Mouse (Mus musculus): ENCODE measurements around the gene Ptpn7.
"Not testable (repeated sequence)": the region's sequence is repeated elsewhere in the genome, so short reads cannot be mapped to it uniquely, and the experiment has no call there.

Ptpn7 gene

GRCm38 (mm10) chr1:135132473-135132872, at the start of gene Ptpn7:
Gene Ptpn7 (plus strand): TSS chr1:135132700.
- peak; percentile 79 for DNase-seq (ENCODE audit: low read depth, low spot score)

DNA sequence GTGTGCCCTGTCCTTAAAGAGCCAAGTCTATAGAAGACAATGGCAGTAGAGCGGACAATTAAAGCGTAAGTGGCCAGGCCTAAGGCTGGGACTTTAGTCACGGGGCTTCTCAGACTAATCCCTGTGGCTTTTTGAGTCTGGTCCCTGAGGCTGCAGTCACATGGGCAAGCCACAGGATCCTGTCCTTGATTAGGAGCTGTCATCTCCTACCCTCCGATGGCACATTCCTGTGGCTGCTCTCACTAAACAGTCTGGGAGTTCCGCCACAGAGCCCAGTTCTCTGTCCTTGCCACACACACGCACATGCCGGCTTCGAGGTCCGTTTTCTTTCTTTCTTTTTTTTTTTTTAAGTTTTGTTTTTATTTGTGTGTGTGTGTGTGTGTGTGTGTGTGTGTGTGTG, 49.0 kb upstream of the Ptpn7 start:
- peak; percentile 15 for DNase-seq (ENCODE audit: low read depth, low spot score)

DNA sequence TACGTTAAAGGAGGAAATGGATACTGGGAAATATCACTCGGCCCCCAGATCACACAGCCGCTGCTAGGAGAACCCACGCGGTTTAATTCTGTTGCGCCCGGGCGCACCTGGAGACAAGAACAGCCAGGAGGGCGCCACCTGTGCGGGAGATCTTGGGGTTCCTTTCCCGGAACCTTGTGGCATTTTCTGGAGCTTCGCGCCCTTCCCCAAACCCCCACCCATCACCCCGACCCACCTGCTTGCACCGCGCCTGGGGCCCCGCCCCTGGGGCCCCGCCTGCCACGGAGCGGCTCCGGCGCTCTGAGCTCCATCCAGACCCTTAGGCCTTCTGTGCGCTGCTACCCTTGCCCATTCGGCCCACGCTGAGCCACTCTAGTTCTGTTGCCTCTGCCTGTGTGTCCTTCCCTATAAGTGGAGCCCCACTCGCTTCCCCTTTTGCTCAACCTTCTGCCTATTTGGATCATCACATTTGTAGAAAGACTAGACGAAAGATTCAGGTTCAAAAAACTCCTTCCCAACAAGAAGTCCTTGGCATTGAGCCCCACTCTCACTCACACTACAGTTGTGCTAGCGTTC, 47.1 kb upstream of the Ptpn7 start:
- no peak for DNase-seq (ENCODE audit: low read depth, low spot score)

GRCm38 (mm10) chr1:135086015-135086414, 46.5 kb upstream of the Ptpn7 start:
- no peak for DNase-seq (ENCODE audit: low read depth, low spot score)

GRCm38 (mm10) chr1:135087414-135087813, 45.1 kb upstream of the Ptpn7 start:
- DNase-seq (ENCODE audit: low read depth, low spot score) = no peak

GRCm38 (mm10) chr1:135089626-135090025, 42.9 kb upstream of the Ptpn7 start:
- DNase-seq (ENCODE audit: low read depth, low spot score) = no peak

DNA sequence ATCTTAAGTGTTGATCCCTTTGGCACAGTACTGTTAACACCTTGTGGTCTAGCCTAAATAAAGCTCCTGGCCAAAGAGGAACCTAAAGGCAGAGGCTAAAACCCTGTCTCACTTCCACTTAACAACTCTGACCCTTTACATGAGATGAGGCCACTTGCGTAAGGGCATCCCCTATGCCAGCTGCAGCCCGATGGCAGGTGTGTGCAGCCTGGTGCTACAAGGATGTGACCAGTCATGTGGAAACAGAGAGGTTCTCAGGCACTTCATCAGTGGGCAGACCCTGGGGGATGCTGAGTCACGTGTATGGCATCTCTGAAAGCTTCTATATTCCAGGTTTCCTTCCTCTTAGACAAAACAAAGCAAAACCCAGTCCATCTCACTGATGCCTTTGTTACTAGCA, 41.6 kb upstream of the Ptpn7 start:
- DNase-seq (ENCODE audit: low read depth, low spot score) = no peak

- DNase-seq (ENCODE audit: low read depth, low spot score) = no peak
Observed at GRCm38 (mm10) chr1:135094723-135095122, 37.8 kb upstream of the Ptpn7 start.

- no peak for DNase-seq (ENCODE audit: low read depth, low spot score)
Observed at GRCm38 (mm10) chr1:135095189-135095588, 37.3 kb upstream of the Ptpn7 start.

GRCm38 (mm10) chr1:135096312-135096711, 36.2 kb upstream of the Ptpn7 start:
- no peak for DNase-seq (ENCODE audit: low read depth, low spot score)

DNA sequence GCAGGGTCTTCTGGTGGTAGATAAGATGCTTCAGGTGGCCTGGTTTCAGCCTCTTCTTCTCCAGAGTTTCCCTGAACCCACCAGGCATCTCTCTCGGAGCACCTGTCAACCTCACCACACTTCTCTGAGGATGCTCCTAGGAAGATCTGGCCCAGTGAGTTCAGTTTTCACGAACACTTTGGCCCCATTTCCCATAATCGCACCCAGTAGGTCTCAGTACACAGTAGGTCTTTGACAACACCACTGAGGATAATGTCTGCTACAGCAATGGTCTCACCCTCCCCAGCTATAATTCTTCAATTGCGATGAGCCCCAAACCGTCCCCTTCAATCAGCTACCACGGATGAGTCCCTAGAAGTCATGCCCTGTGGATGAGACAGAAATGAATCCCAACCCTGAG, 35.1 kb upstream of the Ptpn7 start:
- no peak for DNase-seq (ENCODE audit: low read depth, low spot score)

GRCm38 (mm10) chr1:135098441-135098840, 34.1 kb upstream of the Ptpn7 start:
- DNase-seq (ENCODE audit: low read depth, low spot score) = no peak

DNA sequence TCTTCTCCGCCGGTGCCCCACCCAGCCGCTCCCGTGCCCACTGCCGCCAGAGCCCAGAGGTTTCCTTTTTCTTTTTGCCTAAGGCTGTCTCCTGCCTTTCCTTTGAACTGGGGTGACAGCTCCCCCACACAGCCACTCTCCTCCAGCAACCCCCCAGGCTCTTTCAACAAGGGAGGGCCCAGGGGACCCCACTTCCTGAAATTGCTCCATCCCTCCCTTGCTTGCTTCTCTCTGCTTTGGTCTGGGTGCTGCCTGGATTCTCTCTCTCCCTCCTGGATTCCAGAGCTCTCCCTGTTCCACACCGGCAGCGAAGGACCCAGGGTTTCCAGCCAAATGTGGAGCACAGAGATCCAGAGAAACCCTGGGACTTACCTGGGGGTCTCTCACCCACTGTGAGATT, 32.1 kb upstream of the Ptpn7 start:
- DNase-seq (ENCODE audit: low read depth, low spot score) = no peak

GRCm38 (mm10) chr1:135105124-135105523, 27.4 kb upstream of the Ptpn7 start, which contains the start of gene Lgr6:
Gene Lgr6 (minus strand): TSS chr1:135105276.
- DNase-seq (ENCODE audit: low read depth, low spot score) = peak; percentile 88

GRCm38 (mm10) chr1:135105951-135106350, 26.5 kb upstream of the Ptpn7 start:
- peak; percentile 92 for DNase-seq (ENCODE audit: low read depth, low spot score)

DNA sequence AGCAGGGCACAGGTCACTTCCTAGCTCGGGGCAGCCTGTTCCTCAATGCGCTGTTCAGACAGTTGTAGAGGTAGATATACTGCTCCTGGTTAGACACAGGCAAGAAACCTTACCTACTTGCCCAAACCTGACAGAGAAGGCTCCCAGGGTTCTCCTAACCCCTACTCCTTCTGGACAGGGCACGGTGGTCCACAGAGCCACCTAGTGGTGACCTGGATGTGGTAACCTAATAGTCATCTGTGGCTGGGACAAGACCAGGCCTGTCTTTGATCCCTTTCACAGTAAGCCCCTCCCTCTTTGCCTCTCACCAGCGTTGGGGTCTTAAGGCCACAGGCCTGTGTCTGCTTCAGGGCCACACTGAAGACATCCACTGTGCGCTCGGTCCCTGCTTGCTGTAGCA, 23.9 kb upstream of the Ptpn7 start:
- peak; percentile 94 for DNase-seq (ENCODE audit: low read depth, low spot score)

DNA sequence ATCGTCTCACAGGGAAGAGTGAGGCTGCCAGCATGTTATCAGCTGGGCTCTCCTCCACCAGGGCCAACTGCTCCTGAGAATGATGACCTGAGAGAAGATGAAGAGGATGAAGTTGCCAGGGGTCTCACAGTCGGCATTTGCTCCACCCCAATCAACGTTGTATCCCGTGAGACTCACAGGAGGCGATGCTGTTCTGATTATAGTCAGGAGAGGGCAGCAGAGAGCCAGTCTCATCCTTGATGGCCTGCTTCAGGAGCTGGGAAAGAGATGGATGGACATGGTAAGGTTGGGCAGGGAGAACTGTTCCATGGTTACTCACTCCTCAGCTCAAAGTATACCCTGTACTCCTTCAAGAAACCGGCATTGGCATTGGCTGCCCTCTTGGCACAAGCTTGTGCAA, 22.4 kb upstream of the Ptpn7 start:
- DNase-seq (ENCODE audit: low read depth, low spot score) = peak; percentile 87

DNA sequence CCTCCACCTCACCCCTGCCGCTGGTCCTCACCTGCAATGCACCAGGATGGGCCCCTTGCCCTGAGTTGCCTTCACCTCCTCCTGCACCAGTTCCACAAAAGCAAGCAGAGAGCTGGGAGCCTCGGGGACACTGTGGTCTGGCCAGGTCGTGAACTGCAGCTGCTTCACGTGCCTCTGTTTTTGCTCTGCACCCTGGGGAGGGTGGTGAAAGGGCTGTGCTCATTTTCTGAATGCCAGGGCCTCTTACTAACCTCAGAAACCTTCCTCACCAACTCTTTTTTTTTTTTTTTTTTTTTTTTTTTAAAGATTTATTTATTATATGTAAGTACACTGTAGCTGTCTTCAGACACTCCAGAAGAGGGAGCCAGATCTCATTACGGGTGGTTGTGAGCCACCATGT, 21.2 kb upstream of the Ptpn7 start:
- not testable (repeated sequence) for DNase-seq (ENCODE audit: low read depth, low spot score)

GRCm38 (mm10) chr1:135112661-135113060, 19.8 kb upstream of the Ptpn7 start:
- DNase-seq (ENCODE audit: low read depth, low spot score) = peak; percentile 85

- no peak for DNase-seq (ENCODE audit: low read depth, low spot score)
Observed at GRCm38 (mm10) chr1:135124573-135125363, 7.7 kb upstream of the Ptpn7 start.

- no peak for DNase-seq (ENCODE audit: low read depth, low spot score)
Observed at GRCm38 (mm10) chr1:135125990-135126389, 6.5 kb upstream of the Ptpn7 start.

- DNase-seq (ENCODE audit: low read depth, low spot score) = no peak
Observed at GRCm38 (mm10) chr1:135126443-135127027, 6.0 kb upstream of the Ptpn7 start.

GRCm38 (mm10) chr1:135128011-135128441, 4.5 kb upstream of the Ptpn7 start:
- DNase-seq (ENCODE audit: low read depth, low spot score) = no peak

All from ZHBTc4 (cell line).